Mouse (Mus musculus): Measurements from ENCODE around the gene Mcemp1. TPM values are rescaled to one million over a fixed set of nuclear protein-coding genes. Genes with fewer than 3 reads are reported as not detected.

The Mcemp1 gene
- total RNA-seq, 2 experiments from 2014 or later, result 0.24 TPM; not detected in 1

DNA sequence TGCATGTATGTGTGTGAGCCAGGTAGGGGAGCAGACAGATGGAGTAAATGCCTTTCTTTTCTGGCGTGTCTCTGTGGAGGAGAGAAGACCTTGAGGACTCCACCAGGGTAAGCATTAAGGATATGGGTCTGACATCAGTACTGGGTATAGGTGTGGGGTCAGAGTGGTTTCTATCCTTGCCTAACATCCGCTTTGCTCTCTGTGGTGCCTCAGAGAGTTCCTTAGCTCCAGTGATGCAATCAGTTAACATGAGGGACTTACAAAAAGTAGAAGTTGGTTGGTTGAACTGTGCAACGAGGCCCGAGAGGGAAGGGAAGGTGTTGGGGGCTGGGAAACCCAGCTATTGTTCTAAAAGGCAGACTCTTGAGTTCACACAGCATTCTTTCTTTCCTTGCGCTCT is 1.1 kb upstream of the Mcemp1 start:
- DNase-seq (ENCODE audit: low spot score in 2 of 2), result no peak

DNA sequence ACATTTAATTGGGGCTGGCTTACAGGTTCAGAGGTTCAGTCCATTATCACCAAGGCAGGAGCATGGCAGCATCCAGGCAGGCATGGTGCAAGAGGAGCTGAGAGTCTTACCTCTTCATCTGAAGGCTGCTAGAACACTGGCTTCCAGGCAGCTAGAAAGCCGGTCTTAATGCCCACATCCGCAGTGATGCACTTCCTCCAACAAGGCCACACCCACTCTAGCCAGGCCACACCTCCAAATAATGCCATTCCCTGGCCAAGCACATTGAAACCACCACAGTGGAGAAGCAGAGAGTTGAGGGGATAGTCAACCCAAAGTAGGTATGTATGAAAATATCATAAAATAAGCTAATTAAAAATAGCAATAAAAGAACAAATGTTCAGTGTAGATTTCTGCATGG is 4.8 kb downstream of the Mcemp1 start:
- intact Hi-C loops (cut with DNase I), result no loop called here
- DNase-seq (ENCODE audit: low spot score in 2 of 2), result no peak

More for the DNA sequence above, 1.1 kb upstream of the Mcemp1 start:
- intact Hi-C loops (cut with DNase I), result no loop called here

DNA sequence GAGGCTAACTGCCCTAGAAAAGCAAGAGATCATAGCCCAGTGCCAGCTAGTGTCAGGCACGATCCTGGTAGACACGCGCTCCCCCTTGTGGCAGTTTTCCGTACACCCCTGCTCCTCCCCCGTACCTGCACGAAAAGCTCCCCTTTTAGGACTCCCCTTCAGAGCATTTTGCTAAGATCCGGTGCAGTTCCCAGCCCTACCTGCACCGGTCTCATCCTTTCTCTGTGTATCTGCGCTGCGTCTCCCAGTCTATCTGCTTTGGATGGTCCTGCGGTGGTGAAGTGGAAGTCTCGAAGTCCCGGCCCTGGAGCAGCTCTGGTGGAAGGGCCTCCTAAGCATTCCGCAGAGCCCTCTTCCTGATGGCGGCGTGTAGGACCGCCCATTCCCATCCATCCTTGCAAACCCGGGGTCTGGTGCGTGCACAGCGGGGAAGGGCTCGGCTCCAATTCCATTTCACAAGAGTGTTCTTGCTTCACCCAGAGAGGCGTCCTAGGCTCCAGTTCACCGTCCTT is 6.5 kb downstream of the Mcemp1 start, which contains the start of gene Fcor:
Gene Fcor (minus strand): TSS at position 383 of the 512 bp plus-strand sequence.
- peak; percentile 89 to 93 for DNase-seq (ENCODE audit: low spot score in 2 of 2)
- intact Hi-C loops (cut with DNase I), result loop anchor here (2.0 kb wide), 1 partner anchor 113 kb away; no protein-coding TSS in a partner anchor

DNA sequence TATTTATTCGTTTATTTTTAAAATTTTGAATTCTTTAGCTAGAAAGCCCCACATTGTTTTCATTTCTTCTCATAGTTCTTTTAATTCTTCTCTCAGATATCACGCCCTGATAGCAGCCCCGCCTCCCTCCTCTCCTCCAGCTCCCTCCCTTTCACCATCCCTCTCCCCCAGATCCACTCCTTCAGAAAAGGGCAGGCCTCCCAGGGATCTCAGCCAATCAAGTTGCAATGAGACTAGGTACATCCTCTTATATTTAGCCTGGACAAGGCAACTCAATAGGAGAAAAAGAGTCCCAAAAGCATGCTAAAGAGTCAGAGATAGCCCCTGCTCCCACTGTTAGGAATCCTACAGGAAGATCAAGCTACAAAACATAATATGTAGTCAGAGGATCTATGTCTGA is 9.1 kb downstream of the Mcemp1 start:
- no peak for DNase-seq (ENCODE audit: low spot score in 2 of 2)
- intact Hi-C loops (cut with DNase I), result no loop called here

DNA sequence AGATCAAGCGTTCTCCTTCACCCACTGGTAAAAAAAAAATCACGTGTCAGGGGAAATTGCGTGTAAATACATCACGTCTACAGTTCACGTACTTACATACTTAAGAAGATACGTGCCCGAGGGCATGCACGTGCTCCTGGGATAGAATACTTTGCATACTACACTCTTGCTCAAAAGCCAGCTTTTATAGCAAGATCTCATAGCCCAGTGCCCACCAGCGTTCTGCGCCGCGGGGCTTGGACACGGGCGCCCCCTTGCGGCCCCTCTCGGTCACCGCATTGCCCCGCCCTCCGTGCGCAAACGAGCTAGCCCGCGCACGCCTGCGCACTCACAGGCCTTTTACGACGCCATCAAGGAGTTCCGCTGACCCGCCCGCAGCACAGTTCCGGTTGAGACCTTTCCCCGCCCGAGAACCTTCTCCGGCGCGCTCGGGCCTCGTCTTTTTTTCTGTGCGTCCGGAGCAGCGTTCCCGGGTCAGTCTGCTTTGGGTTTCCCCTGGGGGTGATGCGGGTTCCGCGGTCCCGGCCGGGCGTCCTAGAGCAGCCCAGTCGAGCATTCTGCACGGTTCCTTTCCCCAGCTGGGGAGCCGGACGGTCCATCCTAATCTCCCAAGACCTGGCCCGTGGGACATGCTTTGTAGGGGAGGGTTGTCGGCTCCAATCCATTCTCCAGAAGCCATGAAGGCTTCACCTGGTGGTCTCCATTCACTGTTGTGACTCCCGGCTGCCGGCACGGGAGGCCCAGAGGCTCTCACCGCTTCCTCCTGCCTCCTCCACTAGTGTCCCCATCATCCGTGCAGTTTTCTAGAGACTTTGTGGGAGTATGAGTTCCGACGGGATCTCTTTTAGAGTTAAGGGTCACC is 10.8 kb downstream of the Mcemp1 start, which contains the start of gene Trappc5:
Gene Trappc5 (plus strand): TSS at position 169 of the 862 bp plus-strand sequence.
- intact Hi-C loops (cut with DNase I), result loop anchor here (2.0 kb wide), 1 partner anchor 56 kb away; the partner anchor contains the start of genes Pet100 and Xab2
- DNase-seq (ENCODE audit: low spot score in 2 of 2), result peak; percentile 96 to 97

DNA sequence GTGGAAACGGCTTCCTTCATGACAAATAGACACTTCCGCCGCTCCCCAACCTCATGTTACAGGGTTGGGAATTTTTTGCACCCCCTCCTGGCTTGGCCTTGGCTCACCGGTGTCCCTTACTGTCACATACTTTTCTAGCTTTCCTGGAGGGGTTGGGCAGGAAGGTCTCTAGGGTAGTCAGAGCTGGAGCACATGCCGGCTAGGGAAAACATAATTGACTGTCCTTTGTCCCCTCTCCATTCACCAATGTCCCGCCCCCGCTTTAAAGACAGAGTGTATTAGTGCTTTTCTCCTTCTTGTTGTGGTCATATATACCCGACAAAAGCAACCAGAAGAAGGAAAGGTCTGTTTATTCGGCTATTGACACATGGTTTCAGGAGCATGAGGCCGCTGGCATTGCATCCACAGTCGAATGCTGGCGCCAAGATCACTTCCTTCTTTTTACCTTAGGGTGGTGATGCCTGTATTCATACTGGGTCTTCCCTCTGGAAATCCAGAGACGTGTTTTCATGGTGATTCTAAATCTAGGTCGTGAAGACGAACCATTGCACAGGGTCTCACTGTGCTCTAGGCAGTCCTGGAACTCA is 11.5 kb downstream of the Mcemp1 start:
- intact Hi-C loops (cut with DNase I), result loop anchor here (2.0 kb wide), 1 partner anchor 56 kb away; the partner anchor contains the start of genes Pet100 and Xab2
- no peak for DNase-seq (ENCODE audit: low spot score in 2 of 2)

DNA sequence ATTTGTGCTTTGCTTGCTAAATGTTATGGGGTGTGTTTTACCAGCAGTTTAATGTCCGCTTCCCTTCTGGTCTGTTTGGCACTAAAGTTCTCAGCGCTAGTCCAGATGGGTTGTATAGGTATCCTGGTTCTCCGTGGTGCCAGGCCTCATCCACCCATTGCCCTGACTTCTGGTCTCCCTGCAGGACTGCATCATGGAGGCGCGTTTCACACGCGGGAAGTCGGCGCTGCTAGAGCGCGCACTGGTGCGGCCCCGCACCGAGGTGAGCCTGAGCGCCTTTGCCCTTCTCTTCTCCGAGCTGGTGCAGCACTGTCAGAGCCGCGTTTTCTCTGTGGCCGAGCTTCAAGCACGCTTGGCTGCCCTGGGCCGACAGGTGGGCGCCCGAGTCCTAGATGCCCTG is 13.3 kb downstream of the Mcemp1 start:
- intact Hi-C loops (cut with DNase I), result no loop called here
- DNase-seq (ENCODE audit: low spot score in 2 of 2), result no peak

DNA sequence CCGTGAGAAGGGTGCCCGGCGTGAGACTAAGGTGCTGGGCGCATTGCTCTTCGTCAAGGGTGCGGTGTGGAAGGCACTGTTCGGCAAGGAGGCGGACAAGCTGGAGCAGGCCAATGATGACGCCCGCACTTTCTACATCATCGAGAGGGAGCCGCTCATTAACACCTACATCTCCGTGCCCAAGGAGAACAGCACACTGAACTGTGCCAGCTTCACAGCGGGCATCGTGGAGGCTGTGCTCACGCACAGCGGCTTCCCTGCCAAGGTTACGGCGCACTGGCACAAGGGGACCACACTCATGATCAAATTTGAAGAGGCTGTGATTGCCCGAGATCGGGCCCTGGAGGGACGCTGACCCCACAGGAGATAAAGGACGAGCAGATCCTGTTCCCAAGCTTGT is 13.7 kb downstream of the Mcemp1 start:
- no peak for DNase-seq (ENCODE audit: low spot score in 2 of 2)
- intact Hi-C loops (cut with DNase I), result no loop called here

DNA sequence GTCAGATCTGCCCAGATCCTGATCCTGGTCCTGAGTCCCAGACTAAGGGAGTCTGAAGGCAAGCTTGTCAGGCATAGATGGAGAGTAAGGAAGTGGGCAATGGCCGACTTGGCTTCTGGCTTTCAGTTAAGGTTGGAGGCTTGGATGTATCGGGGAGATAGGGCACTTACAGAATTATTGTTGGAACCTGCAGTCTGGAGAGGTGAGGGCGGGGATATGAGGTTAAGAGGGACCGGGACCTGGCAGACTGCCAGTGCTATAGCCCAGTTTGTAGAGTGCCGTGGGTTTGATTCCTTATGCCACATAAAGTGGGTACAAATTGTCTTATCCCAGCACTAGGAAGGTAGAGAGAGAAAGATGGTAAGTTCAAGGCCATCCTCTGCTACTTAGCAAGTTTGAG is 14.1 kb downstream of the Mcemp1 start:
- no peak for DNase-seq (ENCODE audit: low spot score in 2 of 2)
- intact Hi-C loops (cut with DNase I), result no loop called here

DNA sequence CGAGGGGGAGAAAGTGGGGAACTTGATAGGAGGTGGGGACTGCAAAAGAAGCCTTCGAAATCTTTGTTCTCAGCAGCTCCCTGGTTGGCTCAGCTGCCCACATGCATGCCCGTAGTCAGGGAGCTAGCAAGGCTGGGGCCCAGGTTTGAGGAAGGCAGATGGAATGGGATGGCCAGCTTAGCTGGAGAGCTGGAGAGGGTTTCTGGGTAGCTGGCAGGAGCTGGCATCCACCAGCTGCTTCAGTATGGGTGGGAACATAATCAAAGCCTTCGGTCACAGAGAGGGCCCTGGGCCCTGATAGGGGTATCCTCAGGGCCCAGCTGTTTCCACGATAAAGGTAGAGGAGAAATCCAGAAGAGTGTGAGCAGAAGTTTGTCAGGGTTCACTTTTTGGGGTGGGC is 16.9 kb downstream of the Mcemp1 start:
- no peak for DNase-seq (ENCODE audit: low spot score in 2 of 2)
- intact Hi-C loops (cut with DNase I), result no loop called here

DNA sequence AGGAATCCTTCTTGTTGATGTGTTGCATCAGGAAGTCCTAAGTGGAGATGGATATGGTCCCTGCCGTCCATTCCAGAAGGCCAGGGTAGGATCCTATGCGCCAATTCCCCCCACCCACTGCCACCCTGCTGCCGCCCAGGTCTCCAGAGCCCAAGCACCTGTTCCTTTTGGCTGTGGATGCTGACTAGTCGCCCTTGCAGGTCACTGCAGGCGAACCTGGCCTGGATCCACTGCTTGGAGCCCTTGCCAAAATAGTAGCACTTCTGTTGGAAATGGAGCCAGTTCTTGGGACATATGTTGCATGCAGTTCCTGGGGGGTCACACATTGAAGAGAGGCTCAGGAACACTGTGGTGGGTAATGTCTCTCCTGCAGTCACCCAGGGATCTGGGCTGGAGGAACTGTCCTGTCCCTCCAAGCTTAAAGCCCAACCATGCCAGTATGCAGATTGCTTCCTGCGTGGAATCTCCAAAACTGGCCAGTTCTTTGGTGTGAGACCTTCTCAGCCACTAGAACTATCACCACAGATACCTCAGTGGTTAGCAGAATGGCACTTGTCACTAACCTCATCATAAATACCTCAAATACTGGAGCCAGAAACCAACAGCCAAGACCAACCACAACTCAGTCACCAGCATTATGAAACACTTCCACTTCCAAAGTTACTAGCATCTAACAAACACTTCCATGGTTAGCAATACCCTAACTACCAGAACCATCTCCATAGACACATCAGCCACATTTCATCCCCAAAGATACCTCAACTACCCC is 18.0 kb downstream of the Mcemp1 start:
- intact Hi-C loops (cut with DNase I), result no loop called here
- no peak for DNase-seq (ENCODE audit: low spot score in 2 of 2)

DNA sequence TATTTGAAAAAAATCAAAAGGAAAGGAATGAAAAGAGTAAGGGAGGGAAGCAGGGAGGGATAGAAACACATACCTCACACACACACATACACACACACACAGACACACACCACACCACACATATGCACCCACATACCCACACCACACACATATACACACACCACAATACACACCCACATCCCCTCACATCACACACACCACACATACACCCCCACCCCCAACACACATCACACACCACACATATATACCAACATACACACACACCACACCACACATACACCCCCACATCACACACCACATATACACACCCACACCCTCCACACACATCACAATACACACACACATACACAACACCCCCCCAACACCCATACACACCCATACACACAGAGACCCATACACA is 19.0 kb downstream of the Mcemp1 start:
- DNase-seq (ENCODE audit: low spot score in 2 of 2), result no peak
- intact Hi-C loops (cut with DNase I), result no loop called here

DNA sequence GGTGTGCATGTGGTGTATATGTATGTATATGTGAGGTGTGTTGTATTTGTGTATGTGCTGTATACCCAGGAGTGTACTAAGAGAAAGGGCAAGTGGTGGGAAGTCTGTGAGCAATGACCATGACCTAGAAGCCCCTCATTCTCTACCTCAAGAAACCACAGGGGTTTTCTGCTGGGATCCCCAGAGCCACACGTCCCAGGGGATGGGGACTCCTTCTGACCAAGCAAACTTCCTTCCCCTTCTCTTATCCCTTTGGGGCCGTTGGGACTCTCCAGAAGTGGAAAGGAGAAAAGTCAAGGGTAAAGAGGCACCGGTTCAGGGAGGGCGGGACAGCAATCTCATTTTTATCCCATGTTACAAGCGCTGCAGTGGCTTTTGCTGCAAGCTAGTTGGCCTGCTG is 19.9 kb downstream of the Mcemp1 start:
- intact Hi-C loops (cut with DNase I), result no loop called here
- DNase-seq (ENCODE audit: low spot score in 2 of 2), result no peak

DNA sequence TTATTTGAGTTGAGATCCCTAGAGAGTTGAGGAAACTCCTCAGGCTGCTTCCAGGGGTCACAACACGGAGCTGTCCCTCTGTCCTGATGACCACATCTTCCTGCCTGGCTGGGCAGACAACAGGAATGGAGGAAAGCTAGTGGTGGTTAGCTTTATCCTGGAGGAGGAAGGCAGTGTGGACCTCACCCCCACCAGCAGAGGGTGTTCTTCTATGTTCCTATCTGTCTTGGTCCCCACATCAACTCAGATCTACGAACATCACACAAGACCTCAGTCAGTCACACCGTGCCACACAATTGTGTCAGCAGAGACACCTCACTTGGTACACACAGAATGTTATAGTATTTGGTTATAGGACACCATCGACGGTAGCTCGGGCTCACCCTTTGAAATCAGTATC is 22.0 kb downstream of the Mcemp1 start:
- no peak for DNase-seq (ENCODE audit: low spot score in 2 of 2)
- intact Hi-C loops (cut with DNase I), result no loop called here

DNA sequence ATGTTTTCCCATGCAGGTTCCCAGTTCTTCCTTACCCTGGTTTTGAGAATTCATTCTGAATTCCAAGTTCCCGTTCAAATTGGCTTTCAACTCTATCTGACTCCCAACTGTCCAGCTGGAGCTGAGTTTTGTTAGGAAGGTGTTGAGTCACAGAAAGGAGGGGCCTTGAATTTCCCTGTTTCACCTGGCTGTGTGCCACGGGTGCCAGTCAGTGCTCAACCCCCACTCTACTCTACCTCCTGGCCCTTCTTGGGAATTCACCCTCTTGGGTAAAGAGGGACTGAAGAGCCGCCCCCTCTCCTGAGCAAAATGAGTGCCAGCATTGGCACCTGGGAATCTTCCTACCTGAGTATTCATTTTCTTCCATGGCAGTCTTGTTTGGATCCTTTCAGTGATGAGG is 25.2 kb downstream of the Mcemp1 start:
- no peak for DNase-seq (ENCODE audit: low spot score in 2 of 2)
- intact Hi-C loops (cut with DNase I), result no loop called here

DNA sequence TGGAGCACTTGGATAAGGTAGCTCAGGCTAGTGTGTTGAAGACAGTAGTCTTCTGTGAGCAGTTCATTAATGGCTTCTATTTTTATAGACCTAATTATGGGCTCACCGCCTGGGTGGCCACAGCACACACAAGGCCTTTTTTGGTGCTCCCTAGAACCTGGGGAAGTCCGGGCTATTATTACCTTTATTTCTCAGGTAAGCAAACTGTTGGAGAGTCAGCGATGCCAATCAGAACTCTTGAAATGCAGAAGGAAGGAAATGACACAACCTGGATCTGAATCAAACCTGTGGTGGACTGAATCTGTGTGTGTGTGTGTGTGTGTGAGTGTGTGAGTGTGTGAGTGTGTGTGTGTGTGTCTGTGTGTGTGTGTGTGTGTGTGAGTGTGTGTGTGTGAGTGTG is 28.6 kb downstream of the Mcemp1 start, which contains the start of gene Fcer2a:
Gene Fcer2a (minus strand): TSS at position 55 of the 400 bp plus-strand sequence.
- DNase-seq (ENCODE audit: low spot score in 2 of 2), result no peak
- intact Hi-C loops (cut with DNase I), result no loop called here

DNA sequence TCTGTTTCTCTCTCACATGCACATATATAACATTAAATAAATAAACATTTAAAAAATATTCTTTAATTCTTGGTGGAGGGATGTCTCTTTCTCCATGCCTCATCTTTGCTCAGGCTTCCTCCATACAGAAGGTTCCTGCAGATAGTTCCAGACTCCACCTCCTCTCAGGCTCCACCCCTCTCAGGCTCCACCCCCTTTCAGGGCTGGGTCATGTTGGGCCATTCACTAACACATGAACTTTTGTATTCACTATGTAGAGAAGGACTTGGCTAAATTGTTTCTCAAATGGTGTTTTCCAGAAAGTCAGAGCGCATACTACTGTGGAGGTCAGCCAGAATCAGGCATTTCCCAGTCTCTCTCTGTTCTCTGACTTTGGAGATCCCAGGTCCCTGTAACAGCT is 35.9 kb downstream of the Mcemp1 start:
- intact Hi-C loops (cut with DNase I), result no loop called here
- no peak for DNase-seq (ENCODE audit: low spot score in 2 of 2)

DNA sequence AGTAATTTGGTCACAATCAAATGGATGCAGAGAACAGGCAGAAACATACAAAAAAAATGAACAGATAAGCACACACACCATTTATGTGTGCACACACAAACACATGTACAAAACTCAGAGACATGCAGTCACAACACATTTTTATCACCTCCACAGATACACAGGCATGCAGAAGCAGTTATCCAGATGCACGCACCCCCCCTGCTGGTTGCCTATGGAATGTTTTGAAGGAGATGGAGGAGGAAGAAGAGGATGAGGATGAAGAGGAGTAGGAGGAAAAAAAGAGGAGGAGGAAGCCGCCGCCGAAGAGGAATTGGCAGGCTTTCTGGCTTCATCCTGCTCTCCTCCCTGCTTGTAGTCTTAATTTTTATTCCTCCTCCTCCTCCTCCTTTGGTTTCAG is 40.2 kb downstream of the Mcemp1 start:
- DNase-seq (ENCODE audit: low spot score in 2 of 2), result peak in 1 of 2 experiments; percentile 24
- intact Hi-C loops (cut with DNase I), result no loop called here

DNA sequence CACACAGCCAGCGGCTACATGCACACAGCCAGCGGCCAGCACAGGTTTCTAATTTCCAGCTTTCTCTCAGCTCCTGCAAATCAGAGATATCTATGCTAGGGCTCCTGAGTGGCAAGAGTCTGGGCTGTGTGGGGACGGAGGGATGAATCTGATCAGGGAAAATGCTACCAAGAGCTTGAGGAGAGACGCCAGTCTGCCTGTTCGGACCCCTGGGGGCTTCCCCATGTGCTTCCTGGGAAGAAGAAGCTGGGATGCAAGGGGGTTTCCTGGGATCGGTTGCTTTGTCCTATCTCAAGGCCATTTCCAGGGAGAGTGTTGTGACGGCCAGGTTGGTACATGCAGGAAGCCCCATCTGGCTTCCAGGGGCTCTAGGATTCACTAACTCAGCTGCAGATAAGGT is 42.1 kb downstream of the Mcemp1 start:
- intact Hi-C loops (cut with DNase I), result no loop called here
- no peak for DNase-seq (ENCODE audit: low spot score in 2 of 2)

DNA sequence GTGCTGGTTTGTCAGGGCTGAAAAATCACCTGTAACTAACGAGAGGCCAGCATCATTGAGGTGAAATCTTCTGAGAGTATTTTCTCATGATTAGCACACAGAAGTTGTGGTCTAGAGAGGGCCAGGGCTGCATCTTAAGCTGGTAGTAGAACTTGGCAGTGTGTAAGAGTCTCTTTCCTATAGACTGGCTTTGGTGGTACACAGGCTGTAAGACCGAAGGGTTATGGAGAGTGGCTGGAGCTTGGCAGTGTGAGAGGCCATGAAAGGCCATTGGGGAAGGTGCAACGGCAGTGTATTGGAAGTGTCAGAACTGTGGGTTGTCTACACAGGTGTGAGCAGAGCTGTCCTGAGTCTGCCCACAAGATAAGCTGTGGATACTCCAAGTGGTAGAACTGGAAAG is 44.8 kb downstream of the Mcemp1 start:
- intact Hi-C loops (cut with DNase I), result no loop called here

More for the DNA sequence above, 44.8 kb downstream of the Mcemp1 start:
- DNase-seq (ENCODE audit: low spot score in 2 of 2), result no peak

Measured in left cerebral cortex, postnatal 14 days (tissue).